ENCODE assay signal across 20 mouse cellular contexts in genomic region chr9:35217963-35218362, GRCm38 (mm10).
"Had no signal": no experiment of that assay in that cellular context is flagged by ENCODE, and none has a peak within 500 bp of the region (broad histone marks: within the 10 kb centered on the region; RNA-seq: fewer than 3 reads in every experiment).

No protein-coding gene starts in this region.

- H3K27me3 ChIP-seq: midbrain, embryonic 12.5 days; neural tube, embryonic 13.5 days; neural tube, embryonic 15.5 days; stomach, embryonic 15.5 days had no signal

- H3K27ac ChIP-seq: midbrain, embryonic 10.5 days; midbrain, embryonic 12.5 days; neural tube, embryonic 13.5 days; neural tube, embryonic 15.5 days; stomach, embryonic 15.5 days; stomach, postnatal 0 days had no signal

- H3K9ac ChIP-seq: lung, embryonic 14.5 days; midbrain, embryonic 12.5 days; neural tube, embryonic 13.5 days; neural tube, embryonic 15.5 days; stomach, embryonic 15.5 days had no signal

- H3K9me3 ChIP-seq: midbrain, embryonic 10.5 days; midbrain, embryonic 12.5 days; neural tube, embryonic 13.5 days; neural tube, embryonic 15.5 days; stomach, embryonic 15.5 days had no signal

- H3K4me3 ChIP-seq: midbrain, embryonic 10.5 days; midbrain, embryonic 12.5 days; myocyte; neural tube, embryonic 13.5 days; neural tube, embryonic 15.5 days; stomach, embryonic 15.5 days had no signal

- H3K4me2 ChIP-seq: lung, embryonic 14.5 days; midbrain, embryonic 12.5 days; neural tube, embryonic 13.5 days; neural tube, embryonic 15.5 days; stomach, embryonic 15.5 days had no signal

- ATAC-seq: midbrain, embryonic 16.5 days had no signal

- H3K4me1 ChIP-seq: midbrain, embryonic 10.5 days; midbrain, embryonic 12.5 days; neural tube, embryonic 13.5 days; neural tube, embryonic 15.5 days; stomach, embryonic 15.5 days had no signal

- DNase-seq: lung, adult 18-20 months; lung, embryonic 14.5 days; lung, postnatal 10 days; lung, postnatal 4 days; midbrain, embryonic 14.5 days; retina, postnatal 1 day; right cerebral cortex, adult 18-20 months; right cerebral cortex, postnatal 25 days; right cerebral cortex, postnatal 4 days; thymus, adult 2 months; thymus, postnatal 25 days; thymus, postnatal 4 days had no signal
